Mouse (Mus musculus): ENCODE results near the gene Sos2. TPM values are rescaled to one million over a fixed set of nuclear protein-coding genes. Genes with fewer than 3 reads are reported as not detected.

Gene Sos2
- total and polyA plus RNA-seq, 3 experiments, result 9.8 to 17.8 TPM; not detected in 1

DNA sequence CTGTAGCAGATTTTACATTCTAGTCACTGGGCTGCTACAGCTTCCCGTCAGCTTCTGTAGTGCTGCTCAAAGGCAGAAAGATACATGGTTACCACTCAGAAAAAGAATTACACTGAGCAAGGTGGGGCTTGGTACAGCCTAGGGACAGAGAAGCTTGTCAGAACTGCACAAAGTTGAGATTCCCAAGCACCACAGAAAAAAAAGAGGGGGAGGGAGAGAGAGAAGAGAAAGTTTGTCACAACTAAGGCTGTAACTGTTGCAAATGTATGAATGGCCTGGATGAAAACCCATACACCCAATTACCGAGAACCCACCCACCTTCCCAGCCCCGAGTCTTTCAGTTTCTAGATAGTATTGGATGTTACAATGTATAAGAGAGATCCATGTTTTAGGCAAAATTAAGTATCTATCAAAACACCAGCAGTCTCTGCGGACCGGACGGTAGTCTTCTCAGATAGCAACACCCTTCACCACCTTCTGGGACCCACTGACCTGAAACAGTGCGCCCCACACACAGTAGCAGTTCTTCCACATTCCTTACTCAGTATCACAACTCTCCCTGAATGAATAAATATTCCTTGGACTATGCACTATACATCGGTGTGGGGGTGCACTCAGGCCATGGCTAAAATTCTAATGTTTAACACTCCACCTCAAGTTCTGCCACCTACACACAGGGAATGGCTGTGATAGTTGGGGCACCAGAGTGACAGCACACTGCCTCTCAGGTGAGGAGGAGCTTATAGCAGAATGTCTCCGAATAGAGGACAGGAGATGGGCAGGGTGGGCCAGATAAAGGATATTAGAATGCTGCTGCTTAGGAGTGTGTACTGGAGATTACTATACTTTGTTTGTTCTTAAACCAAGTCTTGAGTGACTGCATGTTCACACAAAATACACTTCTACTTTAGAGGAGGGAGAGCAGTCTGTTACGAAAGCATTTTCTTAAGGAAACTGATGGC, 6.8 kb downstream of the Sos2 start:
- H3K4me1 ChIP-seq (ENCODE audit: control insufficient read depth in 1 of 2, insufficient read depth in 2 of 2, low read length in 2 of 2), result peaks cover 4% of the 10 kb centered on the region in 2 experiments; a peak in 1 of 4 replicates
- no peak for DNase-seq (ENCODE audit: low read depth, low spot score)
- H3K9me3 ChIP-seq (replicated peaks; ENCODE audit: insufficient read depth, low read length), result no peaks in the 10 kb centered on the region
- H3K9ac ChIP-seq (ENCODE audit: control insufficient read depth, low read depth, low read length, poor library complexity, severe bottlenecking), result no peak overlapping the region
- peaks cover 0 to 5% of the 10 kb centered on the region in 2 experiments; a peak in 2 of 4 replicates for H3K36me3 ChIP-seq (ENCODE audit: control insufficient read depth in 1 of 2, insufficient read depth in 2 of 2, low read length in 2 of 2)
- TF ChIP-seq ETS1 (IDR thresholded peaks at IDR 0.05; ENCODE audit: low read depth, low read length) (no peak), NELFE (IDR thresholded peaks at IDR 0.05; ENCODE audit: low read depth, low read length) (no peak), ZNF384 (IDR thresholded peaks at IDR 0.05; ENCODE audit: low read depth, low read length) (0 out of 2 replicates have a peak, but pooled peaks have one; percentile 4)
- H3K27me3 ChIP-seq (ENCODE audit: control insufficient read depth in 1 of 2, insufficient read depth in 2 of 2, low read length in 2 of 2), result no peaks in the 10 kb centered on the region
- no peak overlapping the region for H3K4me3 ChIP-seq (ENCODE audit: control insufficient read depth in 1 of 2, insufficient read depth in 1 of 2, low read depth in 2 of 2, low read length in 2 of 2)
- no peak overlapping the region for H3K27ac ChIP-seq (ENCODE audit: control insufficient read depth, low read depth, low read length)
- H3K79me2 ChIP-seq (ENCODE audit: control insufficient read depth, insufficient read depth, low read length, poor library complexity), result peaks cover 37% of the 10 kb centered on the region

DNA sequence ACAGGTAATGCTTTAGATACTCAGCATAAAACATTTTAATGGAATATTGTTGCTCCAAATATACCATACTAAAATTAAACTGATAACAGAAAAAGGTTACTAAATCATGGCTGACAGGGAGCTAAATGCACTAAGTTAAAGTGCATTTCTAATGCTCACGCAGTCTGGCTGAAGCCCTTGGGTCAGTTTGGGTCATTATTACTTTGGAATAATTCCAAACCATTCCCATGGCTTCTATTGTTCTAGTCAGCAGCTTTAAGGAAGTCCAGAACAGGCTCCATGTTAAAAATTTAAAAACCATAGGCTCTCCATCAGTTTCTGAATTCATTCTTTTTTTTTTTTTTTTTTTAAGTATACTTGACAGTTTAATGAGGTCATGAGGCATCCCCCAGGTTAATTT, 7.5 kb downstream of the Sos2 start:
- H3K4me1 ChIP-seq (ENCODE audit: control insufficient read depth in 1 of 2, insufficient read depth in 2 of 2, low read length in 2 of 2), result 0 out of 4 replicates have a peak, but pooled peaks cover 2 to 3% of the 10 kb centered on the region in 2 experiments
- 0 out of 2 replicates have a peak, but pooled peaks have one; percentile 16 for TF ChIP-seq ZNF384 (IDR thresholded peaks at IDR 0.05; ENCODE audit: low read depth, low read length)
- no peak for TF ChIP-seq POLR2AphosphoS5 (IDR thresholded peaks at IDR 0.05; ENCODE audit: borderline replicate concordance, low read depth, low read length)
- H3K27ac ChIP-seq (ENCODE audit: control insufficient read depth, low read depth, low read length), result no peak overlapping the region
- peaks cover 36% of the 10 kb centered on the region for H3K79me2 ChIP-seq (ENCODE audit: control insufficient read depth, insufficient read depth, low read length, poor library complexity)
- DNase-seq (ENCODE audit: low read depth, low spot score), result no peak
- no peaks in the 10 kb centered on the region for H3K9me3 ChIP-seq (replicated peaks; ENCODE audit: insufficient read depth, low read length)
- H3K36me3 ChIP-seq (ENCODE audit: control insufficient read depth in 1 of 2, insufficient read depth in 2 of 2, low read length in 2 of 2), result peaks cover 0 to 4% of the 10 kb centered on the region in 2 experiments; a peak in 1 of 4 replicates
- no peaks in the 10 kb centered on the region for H3K27me3 ChIP-seq (ENCODE audit: control insufficient read depth in 1 of 2, insufficient read depth in 2 of 2, low read length in 2 of 2)
- H3K4me3 ChIP-seq (ENCODE audit: control insufficient read depth in 1 of 2, insufficient read depth in 1 of 2, low read depth in 2 of 2, low read length in 2 of 2), result no peak overlapping the region
- no peak overlapping the region for H3K9ac ChIP-seq (ENCODE audit: control insufficient read depth, low read depth, low read length, poor library complexity, severe bottlenecking)

DNA sequence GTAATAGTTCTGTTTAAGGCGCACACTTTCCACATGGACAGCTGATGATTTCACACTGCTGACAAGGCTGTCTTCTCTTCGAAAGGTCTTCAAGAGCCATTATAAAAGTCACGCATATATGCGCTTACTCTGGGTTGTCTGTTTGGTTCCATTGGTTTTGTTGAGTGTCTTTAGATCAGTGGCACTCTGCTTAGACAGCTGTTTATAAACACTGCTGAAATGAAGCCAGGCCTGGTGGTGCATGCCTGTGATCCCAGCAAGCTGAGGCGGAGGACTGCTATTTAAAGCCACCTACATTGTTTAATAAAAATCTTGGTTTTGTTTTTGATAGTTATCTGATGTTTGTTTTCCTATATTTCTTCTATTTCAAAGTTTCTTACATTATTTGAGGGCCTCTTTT, 14.9 kb downstream of the Sos2 start:
- no peak overlapping the region for H3K4me3 ChIP-seq (ENCODE audit: control insufficient read depth in 1 of 2, insufficient read depth in 1 of 2, low read depth in 2 of 2, low read length in 2 of 2)
- H3K79me2 ChIP-seq (ENCODE audit: control insufficient read depth, insufficient read depth, low read length, poor library complexity), result peaks cover 10% of the 10 kb centered on the region; the same call in 1 of the 2 replicates
- DNase-seq (ENCODE audit: low read depth, low spot score), result no peak

More for the DNA sequence above, 14.9 kb downstream of the Sos2 start:
- Histone ChIP-seq H3K27ac (ENCODE audit: control insufficient read depth, low read depth, low read length) (no peak overlapping the region), H3K36me3 (ENCODE audit: control insufficient read depth in 1 of 2, insufficient read depth in 2 of 2, low read length in 2 of 2) (no peaks in the 10 kb centered on the region), H3K9me3 (replicated peaks; ENCODE audit: insufficient read depth, low read length) (no peaks in the 10 kb centered on the region), H3K27me3 (ENCODE audit: control insufficient read depth in 1 of 2, insufficient read depth in 2 of 2, low read length in 2 of 2) (no peaks in the 10 kb centered on the region), H3K9ac (ENCODE audit: control insufficient read depth, low read depth, low read length, poor library complexity, severe bottlenecking) (no peak overlapping the region), H3K4me1 (ENCODE audit: control insufficient read depth in 1 of 2, insufficient read depth in 2 of 2, low read length in 2 of 2) (no peaks in the 10 kb centered on the region)
- no peak for TF ChIP-seq CHD1 (IDR thresholded peaks at IDR 0.05; ENCODE audit: low read depth, low read length)
- TF ChIP-seq EP300 (IDR thresholded peaks at IDR 0.05; ENCODE audit: low read depth in 1 of 2, low read length in 2 of 2), result no peak
- TF ChIP-seq BHLHE40 (IDR thresholded peaks at IDR 0.05; ENCODE audit: borderline replicate concordance, low read depth, low read length), result no peak
- TF ChIP-seq HCFC1 (IDR thresholded peaks at IDR 0.05; ENCODE audit: low read depth, low read length), result no peak
- TF ChIP-seq MYB (IDR thresholded peaks at IDR 0.05; ENCODE audit: low read depth, low read length), result no peak
- no peak for TF ChIP-seq ZNF384 (IDR thresholded peaks at IDR 0.05; ENCODE audit: low read depth, low read length)
- TF ChIP-seq JUND (IDR thresholded peaks at IDR 0.05; ENCODE audit: low read depth, low read length), result no peak
- TF ChIP-seq ZC3H11A (IDR thresholded peaks at IDR 0.05; ENCODE audit: low read depth, low read length), result no peak
- TF ChIP-seq MAX (IDR thresholded peaks at IDR 0.05; ENCODE audit: low read length), result no peak
- no peak for TF ChIP-seq GATA1 (IDR thresholded peaks at IDR 0.05; ENCODE audit: low read depth, low read length)
- no peak for TF ChIP-seq POLR2AphosphoS5 (IDR thresholded peaks at IDR 0.05; ENCODE audit: borderline replicate concordance, low read depth, low read length)
- no peak for TF ChIP-seq POLR2A (IDR thresholded peaks at IDR 0.05; ENCODE audit: control insufficient read depth in 1 of 2, insufficient read depth in 1 of 2, low read depth in 1 of 2, low read length in 2 of 2, poor library complexity in 1 of 2)
